Mouse (Mus musculus) frontal cortex, postnatal 25 days (tissue): ENCODE measurements around the gene Tbc1d10c.

Source experiments
- DNase-seq, 2 experiments: peaks; one replicate each; pipeline ENCODE4 v3.0.0; 2022; ENCODE audit warnings: low spot score in 2 of 2

Tbc1d10c gene

DNA sequence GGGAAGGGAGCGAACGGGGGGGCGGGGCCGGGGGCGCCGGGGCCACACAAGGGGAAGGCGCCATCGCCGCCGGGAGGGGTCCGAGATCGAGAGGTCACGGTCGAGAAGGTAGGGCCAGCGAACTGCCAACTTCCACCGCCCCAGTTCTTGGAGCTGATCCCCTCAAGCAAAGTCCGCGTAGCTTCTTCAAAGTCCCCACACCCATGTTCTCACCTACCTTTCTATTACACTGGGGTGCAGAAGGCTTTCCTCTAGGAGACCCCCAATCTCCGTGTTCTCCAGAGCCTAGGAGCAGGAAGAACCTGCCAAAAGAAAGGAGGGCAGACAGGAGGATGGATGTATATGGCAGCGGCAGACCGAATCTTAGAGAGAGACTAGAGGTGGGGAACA lies 24.4 kb upstream of the Tbc1d10c start:
- no peak for DNase-seq

DNA sequence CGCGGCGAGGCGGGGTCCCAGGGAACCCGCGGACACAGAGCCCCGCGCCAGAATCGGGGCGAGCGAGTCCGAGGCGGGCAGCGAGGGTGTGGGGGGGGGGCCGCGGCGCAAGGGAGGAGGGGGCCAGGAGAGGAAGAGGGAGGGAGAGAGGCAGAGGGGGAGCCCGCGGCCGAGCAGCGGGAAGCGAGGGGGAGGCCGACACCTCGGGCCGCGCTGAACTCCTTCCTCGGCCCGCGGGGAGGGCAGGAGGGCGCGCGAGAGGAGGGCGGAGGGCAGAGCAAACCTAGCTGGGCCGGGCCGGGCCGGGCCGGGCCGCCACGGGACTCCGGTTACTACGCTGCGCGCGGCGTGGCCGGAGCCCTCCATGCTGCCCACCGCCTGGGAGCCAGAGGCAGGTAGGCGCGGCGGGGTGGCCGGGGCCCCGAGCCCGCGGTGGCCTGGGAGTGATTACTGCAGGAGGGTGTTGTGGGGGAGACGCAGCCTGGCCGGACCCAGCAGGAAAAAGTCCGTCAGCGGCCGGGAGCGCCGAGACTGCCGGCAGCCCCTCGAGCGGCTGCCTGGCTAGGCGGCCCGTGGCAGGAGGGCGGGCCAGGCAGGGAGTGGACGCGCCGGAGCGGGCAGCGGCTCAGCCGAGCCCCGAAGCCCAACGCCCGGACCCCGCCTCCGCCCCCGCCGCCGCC lies 23.8 kb upstream of the Tbc1d10c start:
- no peak for DNase-seq

DNA sequence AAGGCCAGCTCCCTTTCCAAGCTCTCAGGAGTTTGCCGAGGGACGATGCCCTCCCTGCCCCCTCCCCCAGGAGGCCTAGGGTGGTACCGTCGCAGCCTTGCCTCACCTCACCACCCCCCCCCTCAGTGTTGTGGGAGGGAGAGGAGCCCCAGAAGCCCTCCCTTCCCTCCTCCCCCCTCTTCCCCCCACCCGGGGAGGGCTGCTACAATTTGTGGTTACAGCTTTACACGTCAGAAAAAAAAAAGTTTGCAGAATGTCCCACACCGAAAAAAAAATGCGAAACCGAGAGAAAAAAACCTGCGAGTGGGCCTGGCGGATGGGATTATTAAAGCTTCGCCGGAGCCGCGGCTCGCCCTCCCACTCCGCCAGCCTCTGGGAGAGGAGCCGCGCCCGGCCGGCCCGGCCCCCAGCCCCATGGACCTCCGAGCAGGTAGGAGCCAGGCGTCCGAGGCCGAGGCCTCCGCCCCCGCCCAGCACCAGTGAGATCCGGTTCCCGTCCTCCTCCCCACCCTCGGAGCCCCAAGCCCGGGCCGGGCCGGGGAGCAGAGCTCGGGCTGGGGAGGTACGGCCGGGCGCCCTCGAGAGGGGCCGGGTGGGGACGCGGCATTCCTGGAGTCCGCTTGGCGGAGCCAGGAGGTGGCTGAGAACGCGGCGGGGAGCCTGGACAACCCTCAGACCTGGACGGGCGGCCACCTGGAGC lies 23.1 kb upstream of the Tbc1d10c start, which contains the start of the genes Clcf1 and AC109138.7:
TSS of gene Clcf1 (plus strand) at position 168 of the 700 bp plus-strand sequence.
TSS of gene AC109138.7 (plus strand) at position 287 of the 700 bp plus-strand sequence.
- no peak for DNase-seq

DNA sequence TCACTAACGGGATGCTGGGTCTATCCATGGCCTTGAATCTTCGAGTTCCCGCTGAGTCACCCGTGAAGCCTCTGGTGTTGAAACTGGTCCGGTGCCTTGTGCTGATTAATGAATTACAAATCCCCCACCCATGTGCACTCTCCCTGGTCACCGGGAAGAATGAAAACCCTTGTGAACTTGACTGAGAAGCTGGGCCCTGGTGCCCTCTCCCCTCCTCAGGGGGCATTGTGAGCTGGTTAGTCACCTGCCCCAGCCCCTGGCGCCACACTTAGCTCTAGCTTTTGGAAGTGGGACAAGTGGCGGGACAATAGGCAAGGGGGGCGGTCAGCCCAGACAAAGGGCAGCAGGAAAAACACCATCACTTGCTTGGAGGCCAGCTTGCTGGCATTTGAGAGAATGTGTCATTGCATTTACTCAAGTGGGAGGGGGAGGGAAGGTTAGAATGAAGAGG lies 22.5 kb upstream of the Tbc1d10c start:
- DNase-seq = no peak

DNA sequence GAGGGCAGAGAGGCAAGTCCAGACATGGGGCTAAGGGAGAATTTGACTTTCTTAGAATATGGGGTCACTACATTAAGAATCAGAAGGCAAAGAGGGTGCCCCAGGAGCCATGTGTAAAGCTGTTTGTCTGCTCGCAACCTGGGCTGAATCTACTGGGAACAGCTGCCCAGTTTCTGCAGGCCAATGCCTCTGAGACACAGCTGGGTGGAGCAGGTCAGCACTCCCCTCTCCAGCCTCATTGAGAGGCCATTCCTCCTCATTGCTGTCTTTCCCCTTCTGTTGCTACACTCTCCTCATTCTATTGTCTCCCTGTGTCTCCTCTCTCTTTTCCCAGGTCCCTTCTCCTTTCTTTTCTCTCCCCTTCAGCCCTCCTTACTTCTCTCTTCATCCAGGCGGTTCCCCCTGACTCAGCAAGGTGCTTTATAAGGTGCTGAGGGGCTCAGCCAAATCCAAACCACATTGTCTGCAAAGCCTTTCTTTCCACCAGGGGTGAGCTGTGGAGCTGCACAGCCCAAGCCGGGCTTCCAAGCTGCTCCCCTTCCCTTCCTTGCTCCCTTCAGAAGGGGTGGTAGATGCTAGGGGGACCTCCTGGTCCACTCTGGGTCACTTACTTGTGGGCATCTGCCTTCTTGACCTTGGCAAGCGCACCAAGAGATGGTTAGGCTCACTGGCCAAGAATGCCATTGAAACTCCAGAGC lies 21.0 kb upstream of the Tbc1d10c start:
- DNase-seq = no peak

DNA sequence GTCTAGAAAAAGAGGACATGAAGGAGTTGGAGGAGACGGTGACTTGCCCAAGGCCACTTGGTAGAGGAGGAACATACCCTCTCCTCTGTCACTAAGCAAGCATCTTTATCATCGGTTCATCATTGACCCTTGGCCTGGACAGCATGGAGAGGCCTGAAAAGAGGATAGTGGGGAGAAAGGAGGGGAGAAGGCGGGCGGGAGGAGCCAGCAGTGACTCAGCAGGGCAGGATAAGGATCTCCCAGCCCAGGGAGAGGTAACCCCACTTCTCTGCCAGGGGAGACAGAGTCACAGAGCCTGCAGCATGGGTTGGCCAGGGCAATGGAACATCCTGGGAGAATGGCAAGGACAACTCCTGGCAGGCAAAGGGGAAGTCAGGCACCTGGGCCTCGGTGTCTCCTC lies 17.5 kb upstream of the Tbc1d10c start:
- DNase-seq = no peak

DNA sequence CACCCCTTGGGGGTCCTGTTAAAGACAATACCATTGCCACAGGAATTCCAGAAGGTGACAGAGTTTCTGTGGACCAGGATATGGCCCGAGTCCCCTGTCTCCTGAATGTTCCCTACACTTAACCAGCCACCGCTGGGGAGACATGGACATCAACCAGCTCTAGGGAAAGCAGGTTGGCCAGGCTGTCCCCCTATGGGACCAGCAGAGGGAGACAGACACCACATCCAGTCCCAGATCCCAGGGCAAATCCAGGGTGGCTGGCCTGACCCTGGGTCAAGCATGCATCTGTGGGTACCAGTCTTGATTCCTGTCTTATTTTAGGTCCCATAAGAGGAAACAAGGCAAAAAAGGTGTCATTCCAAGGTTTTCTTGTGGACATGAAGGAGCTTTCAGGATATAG lies 15.9 kb upstream of the Tbc1d10c start:
- DNase-seq = peak; percentile 48 to 59

DNA sequence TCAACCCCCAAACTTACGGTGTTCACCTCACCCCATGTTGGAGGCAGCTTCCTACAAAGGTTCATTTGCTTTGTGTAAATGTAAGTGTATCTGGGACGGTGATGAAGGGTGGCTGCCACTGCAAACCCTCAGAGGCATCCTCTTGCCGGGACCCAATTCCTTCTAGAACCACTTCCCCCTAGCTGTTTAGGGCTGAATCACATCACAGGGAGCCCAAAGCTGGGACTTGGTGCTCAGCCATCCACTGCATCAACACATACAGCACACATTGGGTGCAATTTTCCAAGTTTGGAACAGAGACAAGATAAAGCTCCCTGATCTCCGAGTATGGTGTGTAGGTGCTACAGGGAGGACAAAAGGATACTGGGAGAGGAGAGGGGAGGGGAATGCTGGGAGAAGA lies 13.8 kb upstream of the Tbc1d10c start:
- DNase-seq = no peak

DNA sequence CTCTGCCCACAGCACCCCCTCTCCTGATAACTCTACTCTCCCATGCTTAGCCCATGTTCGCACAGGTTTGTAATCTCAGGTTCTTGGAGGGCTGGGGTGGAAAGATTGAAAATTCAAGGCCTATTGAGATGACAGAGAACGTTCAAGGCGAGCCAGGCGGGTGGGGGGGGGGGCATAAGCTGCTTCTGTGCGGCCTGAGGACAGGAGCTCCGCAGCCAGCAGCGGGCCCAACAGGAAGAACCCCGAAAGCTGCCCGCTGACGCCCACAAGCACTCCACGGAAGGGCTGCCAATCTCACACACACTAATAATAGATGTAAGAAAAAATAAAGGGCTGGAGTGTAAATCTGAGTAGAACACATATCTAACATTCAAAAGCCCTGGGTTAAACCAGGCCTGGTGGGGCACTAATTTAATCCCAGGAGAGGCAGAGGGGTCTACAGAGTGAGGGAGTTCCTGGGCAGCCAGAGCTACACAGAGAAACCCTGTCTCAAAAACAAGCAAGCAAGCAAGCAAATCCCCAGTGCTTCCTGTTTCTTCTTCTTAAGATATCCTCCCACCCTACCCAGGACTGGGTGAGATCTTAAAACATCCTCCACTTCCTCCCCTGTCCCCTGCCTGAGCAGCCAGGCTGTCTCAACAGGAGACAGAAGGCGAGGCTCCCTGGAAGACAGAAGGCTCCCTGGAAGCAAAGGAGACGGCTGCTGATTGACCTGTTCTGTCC lies 12.7 kb upstream of the Tbc1d10c start:
- no peak for DNase-seq

DNA sequence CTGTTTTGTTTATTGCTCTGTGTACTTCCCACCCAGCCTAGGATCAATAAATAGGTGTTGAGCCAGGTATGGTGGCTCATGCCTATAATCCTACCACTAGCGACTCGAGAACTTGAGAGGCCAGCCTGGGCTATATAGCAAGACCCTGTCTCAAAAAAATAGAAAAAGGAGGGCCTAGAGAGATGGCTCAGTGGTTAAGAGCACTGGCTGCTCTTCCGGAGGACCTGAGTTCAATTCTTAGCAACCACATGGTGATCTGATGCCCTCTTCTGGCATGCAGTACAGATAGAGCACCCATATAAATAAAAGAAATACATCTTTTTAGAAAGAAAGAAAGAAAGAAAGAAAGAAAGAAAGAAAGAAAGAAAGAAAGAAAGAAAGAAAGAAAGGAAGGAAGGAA lies 12.1 kb upstream of the Tbc1d10c start:
- DNase-seq = no peak

DNA sequence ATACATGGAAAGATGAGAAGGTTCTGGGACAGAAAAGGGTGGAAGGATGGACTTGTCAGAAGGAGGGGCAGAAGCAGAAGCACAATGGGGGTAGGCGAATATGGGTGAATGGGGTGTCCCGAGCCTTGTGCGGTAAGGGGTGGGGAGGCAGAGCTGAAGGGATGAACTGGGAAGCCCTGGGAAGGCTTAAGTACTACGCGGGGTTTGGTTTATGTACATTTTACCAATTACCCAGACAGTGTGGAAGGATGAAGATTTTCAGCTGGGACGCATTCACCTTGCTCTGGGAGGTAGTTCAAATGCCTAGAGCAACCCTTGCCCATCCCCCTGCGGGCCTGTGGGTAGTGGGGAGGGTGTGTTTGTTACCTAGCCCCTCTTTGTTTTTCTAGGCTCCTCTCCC lies 11.1 kb upstream of the Tbc1d10c start:
- DNase-seq = no peak

DNA sequence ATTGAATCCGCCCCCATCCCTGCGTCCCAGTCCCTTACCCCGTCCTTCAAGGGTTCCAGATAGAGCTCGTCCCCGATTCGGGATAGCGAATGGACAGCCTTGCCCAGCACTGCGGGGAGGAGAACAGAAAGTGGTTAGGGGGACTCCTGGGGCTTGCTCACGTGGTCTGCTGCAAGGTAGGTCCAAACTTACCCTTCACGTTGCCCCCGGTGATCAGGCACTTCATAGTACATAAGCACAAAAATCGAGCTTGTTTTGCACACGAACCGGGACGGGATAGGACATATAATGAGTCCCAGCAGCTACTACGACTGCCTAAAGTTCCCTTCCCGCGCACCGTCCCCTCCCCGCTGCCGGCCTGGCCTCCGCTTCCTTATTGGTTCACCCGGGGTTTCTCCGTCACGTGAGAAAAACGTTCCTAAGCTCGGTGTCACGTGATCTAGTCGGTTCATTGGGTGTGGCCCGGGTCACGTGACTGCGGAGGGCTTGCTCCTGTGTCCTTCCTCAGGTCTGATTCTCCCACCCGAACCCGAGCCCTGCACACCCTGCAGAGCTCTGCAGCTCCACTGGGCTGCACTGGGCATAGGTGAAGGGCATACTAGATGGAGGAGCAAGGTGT lies 10.3 kb upstream of the Tbc1d10c start, which contains the start of gene Rad9a:
TSS of gene Rad9a (minus strand) at position 372 of the 619 bp plus-strand sequence.
- peak; percentile 83 to 93 for DNase-seq

DNA sequence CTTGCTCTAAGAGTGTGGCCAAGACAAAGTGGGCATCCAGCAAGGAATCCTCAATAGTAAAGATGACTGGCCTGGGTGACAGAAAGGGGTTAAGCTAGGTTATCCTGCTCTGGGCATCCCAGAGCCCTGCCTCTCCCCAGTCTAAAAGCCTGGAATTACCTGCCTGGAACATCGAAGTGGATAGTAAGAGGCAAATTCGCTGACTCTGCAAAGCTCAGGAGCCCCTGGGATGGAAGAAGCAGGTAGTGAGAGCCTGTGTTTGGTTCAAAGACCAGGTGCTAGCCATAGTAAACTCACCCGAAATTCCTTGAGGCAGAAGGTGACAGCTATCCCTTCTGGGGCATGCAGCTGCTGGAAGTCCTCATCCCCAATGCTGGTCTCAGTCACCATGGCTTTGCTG lies 6.1 kb upstream of the Tbc1d10c start:
- DNase-seq = no peak

DNA sequence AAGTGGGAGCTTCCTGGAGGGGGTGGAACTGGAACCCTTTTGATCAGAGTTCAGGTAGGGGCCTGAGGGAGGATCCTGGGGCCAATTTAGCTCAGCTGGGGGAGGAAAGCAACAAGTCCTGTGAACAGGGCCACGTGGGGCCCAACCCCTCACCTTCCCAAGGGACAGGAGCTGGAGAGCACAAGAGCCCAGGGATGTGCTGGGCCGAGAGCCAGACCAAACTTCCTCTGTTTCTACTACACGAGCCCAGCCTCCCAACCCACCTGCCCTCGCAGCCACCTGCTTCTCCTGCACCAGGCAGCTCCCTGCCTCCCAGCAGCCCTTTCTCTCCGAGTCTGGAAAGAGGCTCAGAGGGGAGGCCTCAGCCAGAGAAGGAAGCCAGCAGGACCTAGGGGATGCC lies 5.5 kb upstream of the Tbc1d10c start:
- no peak for DNase-seq

DNA sequence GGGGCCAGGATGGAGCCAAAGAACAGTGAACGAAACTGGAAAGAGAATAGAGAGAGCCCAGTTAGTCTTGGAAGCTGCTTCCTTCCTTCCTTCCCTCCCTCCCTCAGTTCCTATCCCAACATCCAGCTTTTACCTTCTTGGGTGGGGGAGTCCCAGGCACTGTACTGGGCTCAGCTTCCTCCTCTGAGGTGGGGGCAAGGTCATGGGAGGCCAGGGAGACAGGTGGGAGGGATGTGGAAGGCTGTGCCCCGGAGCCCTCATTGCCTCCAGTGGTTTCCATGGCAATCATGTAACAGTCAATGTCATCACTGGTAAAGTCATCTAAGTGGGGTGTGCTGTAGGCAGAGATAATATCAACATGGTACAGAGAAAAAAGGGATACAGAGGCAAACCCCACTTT lies 5.0 kb upstream of the Tbc1d10c start:
- DNase-seq = no peak

DNA sequence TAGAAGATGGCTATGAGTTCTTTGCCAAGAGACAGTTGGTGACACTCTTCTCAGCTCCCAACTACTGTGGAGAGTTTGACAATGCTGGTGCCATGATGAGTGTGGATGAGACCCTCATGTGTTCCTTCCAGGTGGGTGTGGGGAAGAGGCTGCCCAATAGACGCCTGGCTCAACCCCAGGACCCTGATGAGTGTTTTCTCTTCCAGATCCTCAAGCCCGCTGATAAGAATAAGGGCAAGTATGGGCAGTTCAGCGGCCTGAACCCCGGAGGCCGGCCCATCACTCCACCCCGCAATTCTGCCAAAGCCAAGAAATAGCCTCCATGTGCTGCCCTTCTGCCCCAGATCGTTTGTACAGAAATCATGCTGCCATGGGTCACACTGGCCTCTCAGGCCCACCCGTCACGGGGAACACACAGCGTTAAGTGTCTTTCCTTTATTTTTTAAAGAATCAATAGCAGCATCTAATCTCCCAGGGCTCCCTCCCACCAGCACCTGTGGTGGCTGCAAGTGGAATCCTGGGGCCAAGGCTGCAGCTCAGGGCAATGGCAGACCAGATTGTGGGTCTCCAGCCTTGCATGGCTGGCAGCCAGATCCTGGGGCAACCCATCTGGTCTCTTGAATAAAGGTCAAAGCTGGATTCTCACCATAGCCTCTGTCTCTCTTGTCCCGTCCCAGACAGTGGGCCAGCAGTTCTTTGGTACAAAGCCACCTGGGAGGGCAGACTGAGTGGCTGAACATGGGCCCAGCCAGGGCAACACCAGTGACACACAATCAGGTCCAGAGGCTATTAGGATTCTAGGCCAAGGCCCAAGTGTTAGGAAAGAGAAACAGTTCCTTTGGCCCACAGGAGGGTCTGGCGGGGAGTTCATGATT lies 3.9 kb upstream of the Tbc1d10c start:
- DNase-seq = no peak

DNA sequence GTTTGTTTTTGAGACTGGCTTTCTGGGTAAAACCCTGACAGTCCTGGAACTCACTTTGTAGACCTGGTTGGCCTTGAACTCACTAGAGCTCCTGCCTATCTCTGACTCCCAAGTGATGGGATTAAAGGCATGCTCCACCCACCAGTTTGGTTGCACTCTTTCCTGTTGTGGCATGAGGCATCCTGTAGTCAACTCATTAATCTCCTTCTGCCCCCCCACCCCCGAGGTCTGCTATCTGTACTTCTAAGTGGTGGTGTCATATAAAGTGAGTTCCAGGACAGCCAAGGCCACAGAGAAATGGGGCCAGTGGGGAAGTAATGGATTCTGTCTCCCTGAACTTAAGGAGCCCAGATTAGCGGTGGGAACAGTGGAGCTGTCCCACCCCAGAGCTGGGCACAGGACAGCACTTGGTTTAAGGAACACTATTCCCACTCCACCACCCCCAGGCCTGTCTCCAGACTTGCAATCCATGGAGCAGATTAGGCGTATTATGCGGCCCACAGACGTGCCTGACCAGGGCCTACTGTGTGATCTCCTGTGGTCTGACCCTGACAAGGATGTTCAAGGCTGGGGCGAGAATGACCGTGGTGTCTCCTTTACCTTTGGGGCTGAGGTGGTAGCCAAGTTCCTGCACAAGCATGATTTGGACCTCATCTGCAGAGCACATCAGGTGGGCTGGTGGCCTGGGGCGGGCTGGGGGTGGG lies 3.1 kb upstream of the Tbc1d10c start:
- DNase-seq = no peak

DNA sequence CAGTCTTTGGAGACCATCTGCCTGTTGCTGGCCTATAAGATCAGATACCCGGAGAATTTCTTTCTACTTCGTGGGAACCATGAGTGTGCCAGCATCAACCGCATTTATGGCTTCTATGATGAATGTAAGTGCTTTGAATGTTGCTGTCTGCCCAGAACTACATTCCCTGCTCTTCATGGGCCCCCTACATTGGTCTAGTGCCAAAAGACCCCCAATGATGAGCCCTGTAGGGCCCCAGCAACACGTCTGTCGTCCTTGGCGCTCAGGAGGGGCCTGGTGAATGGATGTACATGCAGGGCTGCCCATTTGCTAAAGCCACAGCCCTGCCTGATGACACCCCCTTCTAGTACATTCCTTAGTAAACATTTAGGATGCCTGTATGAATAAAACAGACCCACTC lies 2.0 kb upstream of the Tbc1d10c start:
- no peak for DNase-seq

DNA sequence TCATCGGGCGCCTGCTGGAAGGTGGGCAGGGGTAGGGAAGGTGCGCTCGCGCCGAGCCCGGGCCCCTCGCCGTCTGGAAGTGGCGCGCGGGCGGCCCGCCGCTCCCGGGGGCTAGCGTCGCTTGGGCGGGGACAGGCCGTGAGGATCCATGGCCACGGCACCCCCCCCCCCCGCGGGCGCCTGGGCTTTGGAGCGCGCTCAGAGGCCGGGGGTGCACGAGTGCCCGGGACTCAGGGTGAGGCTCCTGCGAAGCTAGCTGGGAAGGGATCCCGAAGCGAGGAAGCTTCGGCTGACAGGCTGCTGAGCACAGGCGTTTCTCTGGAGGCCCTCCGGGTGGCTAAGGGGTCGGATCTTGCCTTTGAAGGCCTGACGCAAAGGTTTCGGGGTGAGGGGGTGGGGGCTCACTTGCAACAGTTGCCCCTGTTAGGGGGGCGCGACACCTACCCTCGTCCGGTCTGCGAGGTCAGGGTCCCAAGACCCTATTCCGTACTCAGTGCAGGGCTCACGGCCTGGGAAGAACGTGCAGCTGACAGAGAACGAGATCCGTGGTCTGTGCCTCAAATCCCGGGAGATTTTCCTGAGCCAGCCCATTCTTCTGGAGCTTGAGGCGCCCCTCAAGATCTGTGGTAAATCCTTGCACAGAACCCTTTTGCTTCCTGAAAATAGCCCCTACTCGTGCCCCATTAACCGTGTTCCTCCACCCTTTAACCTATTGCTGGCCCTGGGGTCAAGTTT lies 1.3 kb upstream of the Tbc1d10c start:
- no peak for DNase-seq
